Mouse (Mus musculus) embryonic fibroblast, embryonic 13.5 days (primary cell): ENCODE measurements around the gene Fam196b.

Source experiments
- CTCF ChIP-seq: IDR thresholded peaks from 2 replicates; pipeline ENCODE4 v1.5.1; 2011; ENCODE audit warnings: mild to moderate bottlenecking, control low read depth, low read length, moderate library complexity, borderline replicate concordance; ENCODE audit not compliant: insufficient read depth
- POLR2A ChIP-seq: IDR thresholded peaks from 2 replicates; pipeline ENCODE4 v1.6.1; 2011; ENCODE audit warnings: low read depth, mild to moderate bottlenecking, control low read depth, low read length, moderate library complexity

DNA sequence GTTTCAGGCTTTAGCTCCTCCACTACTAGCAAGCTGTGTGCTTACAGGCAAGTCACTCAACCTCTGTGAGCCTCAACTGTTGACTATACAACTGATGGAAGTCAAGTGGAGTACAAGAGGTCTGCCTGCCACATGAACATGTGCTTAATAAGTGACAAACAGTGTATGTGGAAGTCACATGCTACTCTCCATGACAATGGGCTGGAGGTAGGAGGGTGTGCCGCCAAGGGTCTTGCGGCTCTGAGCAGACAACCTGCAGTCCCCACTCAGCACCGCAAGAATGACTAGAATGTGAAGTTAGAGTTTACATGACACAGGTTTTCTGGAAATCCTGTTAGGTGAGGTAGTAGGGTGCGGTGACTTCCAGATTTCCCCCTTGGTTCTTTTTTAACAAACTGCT, 116.3 kb downstream of the Fam196b start:
- TF ChIP-seq POLR2A: no peak
- no peak for TF ChIP-seq CTCF
